Mouse (Mus musculus) embryonic fibroblast, embryonic 13.5 days (primary cell): ENCODE results near the gene Hsd17b2.

Source experiments
- CTCF ChIP-seq: IDR thresholded peaks from 2 replicates; pipeline ENCODE4 v1.5.1; 2011; ENCODE audit warnings: mild to moderate bottlenecking, control low read depth, low read length, moderate library complexity, borderline replicate concordance; ENCODE audit not compliant: insufficient read depth
- POLR2A ChIP-seq: IDR thresholded peaks from 2 replicates; pipeline ENCODE4 v1.6.1; 2011; ENCODE audit warnings: low read depth, mild to moderate bottlenecking, control low read depth, low read length, moderate library complexity

GRCm38 (mm10) chr8:117796464-117796863 lies 94.8 kb downstream of the Hsd17b2 start:
- no peak for TF ChIP-seq CTCF
- TF ChIP-seq POLR2A, result no peak
